Mouse (Mus musculus): ENCODE data around the gene 4933434E20Rik.

Gene 4933434E20Rik

DNA sequence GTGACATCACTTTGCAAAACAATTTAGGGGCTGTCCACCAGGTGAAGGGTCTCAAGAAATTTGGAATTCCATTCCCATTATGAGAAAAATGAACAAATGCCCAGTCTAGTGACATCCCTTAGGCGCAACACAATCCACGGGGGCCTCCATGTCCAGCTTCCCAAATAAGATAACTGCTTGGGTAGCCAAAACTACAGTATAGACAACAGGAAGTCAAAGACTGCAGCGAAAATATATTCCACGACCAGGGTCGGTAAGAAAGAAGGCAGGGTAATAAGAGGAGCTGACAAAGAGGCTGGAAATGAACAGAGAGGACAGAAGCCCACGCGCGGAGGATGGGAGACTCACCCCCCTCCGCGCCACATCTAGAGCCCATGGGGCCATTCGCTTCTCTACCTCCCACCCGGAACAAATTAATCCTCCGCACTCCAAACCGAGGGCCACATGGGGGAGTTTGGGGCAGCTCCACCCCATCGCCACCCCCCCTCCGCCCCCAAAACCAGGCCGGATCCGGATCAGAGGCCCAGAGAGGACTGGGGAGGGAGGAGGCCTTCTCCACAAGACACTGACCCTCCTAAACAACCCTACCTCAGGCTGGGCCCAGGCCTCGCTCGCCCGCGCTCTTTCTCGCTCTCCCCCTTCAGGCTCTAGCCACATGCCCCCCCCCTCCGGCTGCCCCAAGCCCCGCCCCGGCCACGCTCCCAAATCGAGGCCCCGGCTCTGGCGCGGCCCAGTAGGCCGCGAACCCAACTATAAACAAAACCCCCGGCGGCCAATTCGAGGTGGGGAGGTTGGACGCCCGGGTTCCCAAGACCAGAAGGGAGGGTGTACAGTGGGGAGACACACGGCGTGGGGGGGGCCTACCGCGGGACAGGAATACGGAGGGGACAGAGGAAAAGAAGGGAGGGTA is at the start of gene 4933434E20Rik:
Gene 4933434E20Rik, plus strand, starts transcription at position 196 of the 910 bp plus-strand sequence.
- DNase-seq (ENCODE audit: low spot score in 2 of 2) = peak; percentile 31 to 52

DNA sequence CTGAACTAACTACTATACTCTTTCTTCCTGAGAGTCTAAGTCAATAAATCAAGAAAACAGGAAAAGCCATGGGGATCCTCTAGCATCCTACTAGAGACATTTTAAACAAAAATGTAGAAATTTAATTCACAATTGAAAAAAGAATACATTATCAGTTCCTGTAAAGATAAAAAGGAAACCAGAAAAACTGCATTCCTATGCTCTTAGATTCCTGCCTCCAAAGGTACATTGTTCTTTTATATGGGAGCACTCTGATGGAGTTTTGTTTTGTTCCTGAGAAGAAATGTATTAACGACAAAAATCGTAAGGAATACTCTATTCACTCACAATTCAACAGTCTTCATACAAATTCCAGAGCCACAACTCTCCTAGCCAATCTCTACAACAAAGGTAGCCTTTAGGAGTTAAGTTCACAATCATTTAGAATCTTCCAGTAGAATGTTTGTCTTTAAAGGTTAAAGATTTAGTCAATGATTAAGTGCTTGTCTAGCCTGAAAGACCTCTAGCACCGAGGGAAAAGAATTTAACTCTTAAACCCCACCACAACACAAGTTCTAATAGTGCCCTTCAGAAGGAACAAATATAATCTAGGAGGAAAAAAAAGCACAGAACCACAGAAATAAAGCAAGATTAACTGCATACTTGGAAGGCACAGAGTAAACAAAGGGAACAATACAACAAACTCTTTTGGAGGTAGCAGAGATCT is 47.2 kb upstream of the 4933434E20Rik start:
- DNase-seq (ENCODE audit: low spot score in 2 of 2) = no peak

DNA sequence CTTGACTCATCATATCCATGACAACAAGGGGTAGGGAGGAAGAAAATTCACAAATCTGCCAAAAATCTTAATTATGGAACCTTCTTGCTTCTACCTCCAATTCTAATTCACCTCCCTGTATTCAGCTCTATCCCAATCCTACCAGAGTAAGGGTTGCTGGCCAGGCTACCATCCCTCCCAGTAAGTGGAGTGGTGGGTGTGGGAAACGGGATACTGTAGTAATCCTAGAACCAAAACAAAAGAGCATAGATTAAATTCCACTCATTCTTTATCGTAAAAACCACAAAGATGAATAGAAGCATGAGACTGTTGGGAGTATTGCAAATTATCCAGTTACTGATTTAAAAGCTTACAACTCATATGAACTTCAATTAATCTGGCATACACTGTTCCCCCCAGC is 41.1 kb upstream of the 4933434E20Rik start:
- no peak for DNase-seq (ENCODE audit: low spot score in 2 of 2)

DNA sequence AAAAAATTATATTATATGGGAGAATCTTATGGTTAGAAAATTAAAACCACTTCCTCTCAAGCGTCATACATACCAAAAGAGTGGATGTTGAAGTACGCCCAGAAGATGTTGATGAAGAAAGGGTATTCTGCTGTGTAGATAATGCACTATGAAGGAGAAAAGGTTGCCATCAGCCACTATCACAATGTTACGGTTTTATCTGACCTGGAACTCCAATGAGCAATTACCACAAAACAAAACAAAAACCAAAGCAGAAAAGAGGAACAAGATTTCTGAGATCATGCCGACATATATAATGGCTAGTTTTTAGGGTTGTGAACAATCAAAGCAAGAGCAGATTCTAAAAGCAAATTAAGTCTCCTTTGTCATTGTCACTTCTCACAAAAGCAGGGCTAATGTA is 34.8 kb upstream of the 4933434E20Rik start:
- no peak for DNase-seq (ENCODE audit: low spot score in 2 of 2)

DNA sequence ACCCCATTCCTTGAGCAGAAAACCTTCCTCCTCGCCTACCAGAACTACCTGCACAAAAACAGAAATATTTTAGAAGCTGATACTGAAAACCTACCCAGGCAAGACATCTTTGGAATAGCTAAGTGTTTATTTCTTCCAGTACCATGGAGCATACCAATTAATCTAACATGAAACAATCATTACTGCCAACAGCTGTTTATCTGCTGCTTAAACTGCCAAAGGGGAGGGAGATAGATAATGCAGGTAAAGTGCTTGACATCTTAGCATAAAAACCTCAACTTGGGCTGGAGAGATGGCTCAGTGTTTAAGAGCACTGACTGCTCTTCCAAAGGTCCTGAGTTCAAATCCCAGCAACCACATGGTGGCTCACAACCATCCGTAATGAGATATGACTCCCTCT is 16.8 kb upstream of the 4933434E20Rik start:
- DNase-seq (ENCODE audit: low spot score in 2 of 2) = no peak

DNA sequence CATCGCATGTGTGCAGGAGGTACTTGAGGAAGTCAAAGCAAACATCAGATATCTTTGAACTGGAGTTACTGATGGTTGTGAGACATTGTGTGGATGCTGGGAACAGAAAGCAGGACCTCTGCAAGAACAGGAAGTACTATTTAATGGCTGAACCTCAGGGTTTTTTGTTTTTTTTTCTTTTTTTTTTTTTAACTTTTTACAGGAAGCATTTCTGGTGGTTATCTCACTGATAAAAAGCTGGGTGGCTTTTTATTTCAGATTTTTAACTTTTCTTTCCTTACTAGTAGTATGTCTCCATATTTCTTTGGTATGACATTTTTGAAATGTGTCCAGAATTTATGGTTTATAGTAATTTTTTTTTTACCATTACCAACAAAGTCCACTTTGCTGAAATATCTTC is 15.2 kb upstream of the 4933434E20Rik start:
- no peak for DNase-seq (ENCODE audit: low spot score in 2 of 2)

DNA sequence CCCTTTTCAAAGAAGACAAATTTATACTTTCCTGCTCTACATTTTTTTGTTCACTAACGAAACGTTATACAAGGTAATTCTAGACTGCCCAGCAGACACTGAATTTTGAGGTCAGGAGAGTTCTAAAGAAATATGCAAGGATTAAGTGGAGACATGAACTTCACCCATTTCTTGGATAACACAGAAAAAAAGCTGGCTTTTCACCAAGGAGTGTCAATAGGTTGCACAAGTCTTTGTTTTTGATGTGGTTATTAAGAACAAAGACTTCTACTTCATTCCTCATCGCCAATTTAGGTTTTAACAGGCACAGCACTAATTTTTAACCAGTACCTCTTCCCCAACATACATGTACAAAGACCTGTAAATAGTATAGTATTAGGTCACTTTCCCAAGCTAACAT is 1.7 kb upstream of the 4933434E20Rik start:
- no peak for DNase-seq (ENCODE audit: low spot score in 2 of 2)

DNA sequence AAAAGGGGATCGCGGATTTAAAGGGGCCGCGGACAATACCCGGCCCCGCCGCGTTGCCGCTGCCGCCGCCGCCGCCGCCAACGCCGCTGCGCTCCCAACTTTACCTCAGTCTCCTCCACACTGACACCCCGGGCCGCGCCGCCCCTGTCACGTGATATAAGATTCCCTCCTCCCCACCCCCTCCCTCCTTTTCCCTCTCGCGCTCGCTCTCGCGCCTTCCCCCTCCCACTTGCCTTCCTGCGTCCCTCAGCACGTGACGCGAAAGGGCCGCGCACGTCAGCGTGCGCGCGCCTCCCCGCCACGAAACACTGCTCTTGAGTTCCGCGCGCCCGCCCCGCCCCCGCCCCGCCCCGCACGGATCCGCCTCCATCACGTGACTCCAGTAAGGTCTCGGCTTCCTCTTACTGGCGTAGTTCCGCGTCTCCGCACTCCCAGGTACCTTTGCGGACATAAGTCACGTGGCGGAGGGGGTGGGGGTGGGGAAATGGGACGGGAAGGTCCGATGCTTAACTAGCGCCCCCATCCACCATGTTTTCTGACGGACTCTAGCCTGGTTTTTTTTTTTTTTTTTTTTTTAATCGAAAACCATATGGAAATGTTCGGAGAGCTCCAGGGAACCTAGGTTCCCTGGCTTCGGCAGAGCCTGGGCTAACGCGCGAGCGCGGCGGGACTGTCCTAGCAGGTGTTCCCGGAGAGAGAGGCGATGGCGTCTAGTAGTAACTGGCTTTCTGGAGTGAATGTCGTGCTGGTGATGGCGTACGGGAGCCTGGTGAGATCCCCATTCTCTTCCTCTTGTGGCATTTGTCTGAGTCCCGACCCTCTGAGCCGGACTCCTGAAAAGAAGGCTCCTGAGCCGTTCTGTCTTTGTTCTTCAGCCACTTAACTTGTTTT is 1.2 kb downstream of the 4933434E20Rik start, which contains the start of gene Ubap2l:
Gene Ubap2l, minus strand, starts transcription at position 278 of the 891 bp plus-strand sequence.
- DNase-seq (ENCODE audit: low spot score in 2 of 2) = peak; percentile 84 to 88

DNA sequence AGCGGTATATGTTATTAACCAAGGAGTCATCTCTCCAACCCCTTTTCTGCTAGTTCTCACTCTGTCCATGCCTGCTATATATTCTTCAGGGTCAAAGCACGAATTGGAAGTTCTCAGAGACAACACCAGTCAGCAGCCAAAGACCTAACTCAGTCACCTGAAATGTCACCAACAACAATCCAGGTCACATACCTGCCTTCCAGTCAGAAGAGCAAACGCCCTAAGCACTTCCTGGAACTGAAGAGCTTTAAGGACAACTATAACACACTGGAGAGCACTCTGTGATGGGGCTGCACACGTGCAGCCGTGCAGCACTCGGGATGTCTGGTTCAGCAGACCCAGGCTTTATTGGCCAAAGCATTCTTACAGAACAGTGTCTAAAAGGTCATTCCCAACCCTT is 10.1 kb downstream of the 4933434E20Rik start:
- no peak for DNase-seq (ENCODE audit: low spot score in 2 of 2)

DNA sequence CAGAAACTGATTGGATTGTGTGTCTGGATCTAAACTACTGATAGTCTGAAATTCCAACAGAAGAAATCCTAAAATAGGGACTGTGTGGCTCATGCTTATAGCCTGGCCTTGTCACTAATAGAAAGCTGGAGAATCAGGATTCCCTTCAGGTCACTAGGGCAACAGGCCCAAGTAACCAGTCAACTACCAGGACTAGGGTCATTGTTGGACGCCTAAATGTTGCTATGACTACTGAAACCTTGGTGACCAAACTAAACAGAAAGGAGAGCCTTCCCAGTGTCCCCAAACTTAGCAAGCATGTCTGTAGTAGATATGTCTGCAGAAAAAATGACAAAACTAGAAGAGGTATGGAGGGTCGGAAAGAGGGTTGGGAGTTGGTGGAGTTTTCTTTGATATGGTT is 11.1 kb downstream of the 4933434E20Rik start:
- no peak for DNase-seq (ENCODE audit: low spot score in 2 of 2)

DNA sequence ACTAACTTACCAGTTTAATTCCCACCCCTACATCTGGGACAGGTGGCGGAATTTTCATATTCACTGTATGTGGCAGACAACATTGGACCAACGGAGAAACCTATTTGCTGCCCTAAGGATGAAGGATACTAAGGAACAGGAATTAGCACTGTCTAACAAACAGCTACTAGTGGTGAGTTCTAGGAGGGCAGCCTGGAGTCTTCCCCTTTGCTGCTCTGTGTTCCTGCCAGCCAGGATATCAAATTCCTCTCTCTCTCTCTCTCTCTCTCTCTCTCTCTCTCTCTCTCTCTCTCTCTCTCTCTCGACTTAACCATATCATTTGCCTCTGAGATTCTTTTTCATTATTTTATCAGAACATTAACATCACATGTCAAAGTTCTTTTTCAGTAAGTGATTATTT is 12.9 kb downstream of the 4933434E20Rik start:
- DNase-seq (ENCODE audit: low spot score in 2 of 2) = no peak

DNA sequence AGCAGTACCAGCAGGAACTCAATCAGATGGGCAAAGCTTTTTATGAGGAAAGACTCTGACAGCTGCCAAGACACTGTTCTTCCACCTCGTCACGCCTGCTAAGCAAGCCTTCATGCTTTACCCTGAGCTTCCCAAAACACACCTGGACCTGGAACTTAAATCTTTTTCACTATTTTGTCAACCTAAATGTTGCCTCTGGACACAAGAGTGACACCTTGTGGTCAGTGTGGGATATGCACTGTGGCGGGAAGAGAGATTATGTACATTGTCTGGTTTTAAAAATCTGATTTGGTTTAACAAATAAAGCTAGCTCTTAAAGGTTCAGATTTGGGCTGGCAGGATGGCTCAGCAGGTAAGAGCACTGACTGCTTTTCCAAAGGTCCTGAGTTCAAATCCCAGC is 14.1 kb downstream of the 4933434E20Rik start:
- peak in 1 of 2 experiments; percentile 47 for DNase-seq (ENCODE audit: low spot score in 2 of 2)

DNA sequence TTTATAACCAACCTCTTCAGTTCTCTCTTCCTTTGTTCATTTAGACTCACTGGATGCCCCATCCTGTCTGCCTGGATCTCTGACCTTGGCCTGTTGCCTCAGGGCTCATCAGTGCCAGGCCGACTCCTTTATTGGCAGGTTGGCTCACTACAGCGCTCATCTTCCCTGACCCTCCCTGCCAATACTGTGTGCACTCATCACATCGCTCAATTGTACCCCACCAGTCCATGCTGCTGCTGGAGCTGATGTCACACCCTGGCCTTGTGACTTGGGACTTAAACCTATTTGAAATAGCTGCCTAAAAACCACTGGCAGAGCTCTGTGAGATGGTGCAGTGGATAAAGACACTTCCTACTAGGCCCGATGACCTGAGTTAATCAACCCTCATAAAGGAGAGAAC is 16.4 kb downstream of the 4933434E20Rik start:
- DNase-seq (ENCODE audit: low spot score in 2 of 2) = no peak

DNA sequence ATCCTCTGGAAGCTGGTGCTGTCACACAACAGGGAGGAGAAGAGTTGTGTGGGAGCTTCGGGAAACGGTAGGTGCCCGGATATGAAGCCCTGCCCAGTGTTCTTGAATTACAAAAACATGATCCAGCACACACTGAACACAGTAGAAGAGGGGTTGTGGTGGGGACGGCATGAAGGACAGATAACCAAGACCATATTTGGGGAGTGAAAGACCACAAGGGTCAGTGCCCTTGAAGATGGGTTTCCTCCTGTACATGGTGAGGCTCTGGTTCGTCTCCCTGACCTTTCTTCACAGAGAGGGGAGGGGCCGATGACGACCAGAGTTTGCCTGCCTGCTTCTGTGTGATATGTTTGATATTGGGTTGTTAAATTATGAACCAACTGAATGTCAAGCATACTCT is 18.3 kb downstream of the 4933434E20Rik start:
- DNase-seq (ENCODE audit: low spot score in 2 of 2) = no peak

DNA sequence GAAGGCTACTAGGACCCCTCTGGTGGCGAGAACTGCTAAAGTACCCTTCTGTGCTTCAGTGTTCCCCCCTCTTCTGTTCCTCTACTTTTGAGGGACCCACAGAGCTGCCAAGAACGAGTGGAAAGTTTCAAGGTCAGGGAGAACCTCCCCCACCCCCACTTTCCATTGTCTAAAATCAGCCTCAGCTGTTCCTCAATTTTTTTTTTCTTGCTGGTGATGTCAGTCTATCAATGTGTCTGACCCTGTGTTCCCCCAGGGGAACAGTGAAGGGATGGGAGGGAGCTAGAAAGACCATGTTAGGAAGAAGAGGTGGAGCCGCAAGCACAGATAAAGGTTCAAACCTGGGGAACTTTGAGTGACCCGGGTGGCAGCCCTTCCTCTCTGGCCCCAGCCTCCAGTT is 20.9 kb downstream of the 4933434E20Rik start, which contains the start of gene Tpm3:
Gene Tpm3, plus strand, starts transcription at position 356 of the 400 bp plus-strand sequence.
- no peak for DNase-seq (ENCODE audit: low spot score in 2 of 2)

DNA sequence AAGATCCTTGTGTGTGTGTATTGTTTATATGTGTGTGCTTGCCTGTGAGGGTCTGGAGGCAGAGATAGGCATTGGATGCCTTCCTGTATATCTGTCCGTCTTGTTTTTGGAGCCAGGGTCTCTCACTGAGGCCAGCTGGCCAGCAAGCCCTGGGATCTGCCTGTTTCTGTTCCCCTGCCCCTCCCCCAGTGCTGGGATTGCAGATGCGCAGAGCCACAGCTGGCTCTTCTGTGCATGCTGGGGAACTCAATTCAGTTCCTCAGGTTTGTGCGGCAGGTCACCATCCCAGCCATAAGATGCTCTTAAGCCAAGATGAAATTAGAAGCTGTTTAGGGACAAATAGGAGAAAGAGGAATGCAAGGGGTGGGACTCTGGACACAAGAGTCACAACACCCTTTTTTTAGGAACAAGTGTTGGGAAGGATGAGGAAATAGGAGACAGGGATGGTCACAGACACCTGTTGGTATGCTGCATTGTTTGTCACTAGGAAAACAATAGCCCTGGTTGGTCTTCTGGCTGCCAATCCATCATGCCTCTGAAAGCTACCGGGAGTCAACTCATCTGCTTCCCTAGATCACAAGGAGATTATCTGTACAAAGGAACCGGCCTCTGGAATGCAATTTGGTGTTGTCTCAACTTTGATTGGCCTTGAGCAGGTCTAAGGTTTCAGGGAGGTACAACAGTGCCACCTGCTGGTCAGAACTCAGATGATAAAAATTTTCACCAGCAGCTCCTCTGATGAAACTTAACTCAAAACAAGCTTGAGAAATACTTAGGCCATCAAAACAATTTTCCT is 25.7 kb downstream of the 4933434E20Rik start:
- peak; percentile 51 to 79 for DNase-seq (ENCODE audit: low spot score in 2 of 2)

DNA sequence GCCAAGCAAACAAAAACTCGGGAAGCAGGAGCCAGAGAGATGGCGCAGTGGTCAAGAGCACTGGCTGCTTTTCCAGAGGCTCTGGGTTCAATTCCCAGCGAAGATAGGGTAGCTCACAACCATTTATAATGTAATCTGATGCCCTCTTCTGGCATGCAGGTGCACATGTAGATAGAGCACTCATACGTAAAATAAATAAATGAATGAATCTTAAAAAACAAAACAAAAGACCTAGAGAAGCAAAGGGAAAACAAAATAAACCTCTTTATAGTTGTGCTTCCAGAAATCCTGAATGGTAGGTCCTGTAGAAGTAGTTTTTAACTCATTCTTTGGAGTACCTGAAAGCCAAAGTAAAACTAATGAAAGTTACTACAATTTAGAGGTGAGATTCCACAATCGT is 26.8 kb downstream of the 4933434E20Rik start:
- DNase-seq (ENCODE audit: low spot score in 2 of 2) = no peak

DNA sequence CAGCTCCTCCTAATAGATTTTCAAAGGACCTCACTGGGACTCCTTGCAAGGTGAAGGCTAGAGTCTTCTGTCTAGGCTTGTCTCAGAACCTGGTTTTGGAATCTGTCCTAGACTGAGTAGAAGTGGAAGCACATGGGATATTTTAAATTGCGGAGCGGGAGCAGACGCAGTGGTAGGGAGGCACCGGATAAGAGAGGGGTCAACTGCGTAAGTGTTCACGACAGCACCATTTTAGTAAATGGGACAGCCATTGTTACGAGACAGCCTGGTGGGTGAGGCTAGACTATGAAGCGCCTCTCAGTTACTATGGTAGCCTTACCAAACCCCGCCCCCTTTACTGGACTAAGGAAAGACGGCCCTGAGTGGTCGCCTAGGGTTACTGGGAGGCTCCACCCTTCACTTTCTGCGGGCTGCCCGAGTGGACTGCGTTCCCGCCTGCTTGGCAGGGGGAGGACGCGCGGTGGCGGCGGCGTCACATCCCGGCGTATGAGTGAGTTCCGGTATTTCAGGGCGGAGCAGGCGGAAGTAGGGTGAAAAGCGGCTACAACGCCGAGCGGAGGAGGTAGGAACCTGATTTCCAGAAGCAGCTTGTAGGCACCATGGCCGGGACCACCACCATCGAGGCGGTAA is 27.8 kb downstream of the 4933434E20Rik start:
- peak; percentile 75 to 85 for DNase-seq (ENCODE audit: low spot score in 2 of 2)

DNA sequence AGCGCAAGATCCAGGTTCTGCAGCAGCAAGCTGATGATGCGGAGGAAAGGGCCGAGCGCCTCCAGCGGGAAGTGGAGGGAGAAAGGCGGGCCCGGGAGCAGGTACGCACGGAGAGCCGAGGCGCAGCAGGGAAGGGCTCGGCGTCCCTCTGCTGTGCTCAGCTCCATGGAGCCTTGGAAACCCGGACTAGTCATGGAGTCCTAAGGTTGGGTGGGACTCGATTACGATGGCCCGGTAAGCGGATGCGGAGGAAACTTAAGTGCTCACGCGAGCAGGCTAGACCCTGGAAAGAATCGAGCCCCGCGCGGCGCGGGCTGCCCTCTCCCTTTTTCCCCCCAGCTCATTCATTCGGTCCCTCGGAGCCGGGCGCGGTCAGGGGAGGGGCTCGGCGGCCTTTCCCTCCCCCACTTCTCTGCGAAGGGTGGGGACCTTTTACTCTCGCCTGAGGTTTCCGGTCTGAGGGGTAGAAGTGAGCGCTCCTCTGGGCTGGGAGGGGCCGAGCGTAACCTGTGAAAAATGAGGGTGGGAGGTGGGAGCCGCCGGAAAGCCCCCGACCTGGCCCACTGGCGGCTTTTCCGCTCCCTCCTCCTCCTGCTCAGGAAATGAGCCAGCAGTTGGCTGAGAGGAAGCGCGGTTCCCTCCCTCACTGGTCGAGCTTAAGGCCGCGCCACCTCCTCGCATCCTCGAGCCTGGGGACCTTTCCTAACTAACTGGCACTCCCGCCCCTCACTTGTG is 28.5 kb downstream of the 4933434E20Rik start:
- DNase-seq (ENCODE audit: low spot score in 2 of 2) = peak; percentile 59 to 67

DNA sequence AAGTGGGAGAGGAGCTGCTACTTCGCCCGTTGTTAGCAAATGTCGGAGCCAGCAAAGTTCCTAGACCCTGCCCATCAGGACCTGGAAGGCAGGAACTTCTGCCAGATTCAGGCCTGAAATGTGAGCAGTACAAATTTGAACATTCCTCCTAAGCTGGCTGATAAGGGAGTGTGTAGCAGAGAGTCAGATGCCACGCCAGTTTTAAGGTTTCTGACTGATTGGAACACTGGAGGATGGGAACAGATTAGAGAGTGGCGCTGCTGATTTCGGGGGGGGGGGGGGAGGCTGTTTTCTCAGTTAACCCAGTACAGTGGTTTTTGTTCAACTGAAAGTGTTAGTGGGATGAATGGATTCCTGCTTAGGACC is 29.0 kb downstream of the 4933434E20Rik start:
- no peak for DNase-seq (ENCODE audit: low spot score in 2 of 2)
